Mouse (Mus musculus): ENCODE results near the gene Scamp2. TPM values are rescaled to one million over a fixed set of nuclear protein-coding genes. Genes with fewer than 3 reads are reported as not detected.

Gene Scamp2
- polyA plus RNA-seq, 1 experiment from 2014 or later = 56.5 TPM

GRCm38 (mm10) chr9:57536362-57536761 is 24.4 kb upstream of the Scamp2 start:
- Histone ChIP-seq H3K4me1 (peaks cover 20% of the 10 kb centered on the region), H3K4me3 (peak overlapping the region; percentile 82; the same call in 1 of the 2 replicates), H3K4me2 (peak overlapping the region; percentile 85; the same call in 1 of the 2 replicates), H3K36me3 (ENCODE audit: poor library complexity, severe bottlenecking) (peaks cover 63% of the 10 kb centered on the region), H3K9me3 (replicated peaks) (no peaks in the 10 kb centered on the region), H3K9ac (no peak overlapping the region), H3K27me3 (no peaks in the 10 kb centered on the region), H3K27ac (no peak overlapping the region; the same call in 1 of the 2 replicates)
- WGBS = 88% methylated on average over 5 of the region's 5 CpGs
- ATAC-seq = no peak

- peak within 1 kb of the TSS; percentile 85 for H3K4me2 ChIP-seq
- H3K4me1 ChIP-seq = peaks cover 20% of the 10 kb centered on the region
- H3K9me3 ChIP-seq (replicated peaks) = no peaks in the 10 kb centered on the region
- peak within 1 kb of the TSS; percentile 83 for H3K27ac ChIP-seq
- peak within 1 kb of the TSS; percentile 82 for H3K4me3 ChIP-seq
- WGBS = 1% methylated on average over 45 of the region's 45 CpGs
- peak within 1 kb of the TSS; percentile 92 for H3K9ac ChIP-seq
- no peaks in the 10 kb centered on the region for H3K27me3 ChIP-seq
- ATAC-seq = peak; percentile 91
- H3K36me3 ChIP-seq (ENCODE audit: poor library complexity, severe bottlenecking) = peaks cover 61% of the 10 kb centered on the region
Observed at GRCm38 (mm10) chr9:57537044-57537727, 23.6 kb upstream of the Scamp2 start, which contains the start of gene Fam219b. Fam219b (plus strand) TSS chr9:57537528.

GRCm38 (mm10) chr9:57537728-57538181 is 23.0 kb upstream of the Scamp2 start:
- Histone ChIP-seq H3K36me3 (ENCODE audit: poor library complexity, severe bottlenecking) (peaks cover 61% of the 10 kb centered on the region), H3K27me3 (no peaks in the 10 kb centered on the region), H3K4me2 (peak overlapping the region; percentile 85), H3K4me3 (peak overlapping the region; percentile 82), H3K27ac (peak overlapping the region; percentile 83), H3K4me1 (peaks cover 20% of the 10 kb centered on the region), H3K9me3 (replicated peaks) (no peaks in the 10 kb centered on the region), H3K9ac (peak overlapping the region; percentile 92)
- WGBS = 0% methylated on average over 24 of the region's 24 CpGs
- ATAC-seq = peak; percentile 79

DNA sequence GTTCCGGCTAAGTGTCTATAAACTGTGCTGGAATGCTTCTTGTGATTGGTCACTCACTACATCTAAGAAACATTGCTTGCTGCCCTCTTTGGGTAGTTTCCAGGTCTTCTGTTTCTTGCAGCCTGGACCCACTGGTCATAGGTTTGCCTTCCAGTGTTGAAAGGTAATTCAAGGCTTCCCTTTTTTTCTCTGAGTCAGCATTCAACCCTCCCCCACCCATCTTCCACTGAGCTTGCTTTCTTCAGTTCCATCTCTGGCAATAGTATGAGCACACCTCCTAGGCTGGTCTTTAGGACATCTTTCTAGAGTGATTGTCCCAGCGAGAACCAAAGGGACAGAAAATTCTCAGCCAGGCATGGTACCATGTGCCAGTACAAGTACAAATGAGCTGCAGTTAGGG is 21.2 kb upstream of the Scamp2 start:
- H3K36me3 ChIP-seq (ENCODE audit: poor library complexity, severe bottlenecking) = peaks cover 63% of the 10 kb centered on the region

GRCm38 (mm10) chr9:57541312-57541711 is 19.4 kb upstream of the Scamp2 start:
- 16% methylated on average over 1 of the region's 1 CpGs for WGBS
- no peak for ATAC-seq
- peaks cover 73% of the 10 kb centered on the region for H3K36me3 ChIP-seq (ENCODE audit: poor library complexity, severe bottlenecking)

More for the DNA sequence above, 21.2 kb upstream of the Scamp2 start:
- ATAC-seq = no peak
- no peak overlapping the region for H3K27ac ChIP-seq
- no peak overlapping the region for H3K9ac ChIP-seq
- H3K4me1 ChIP-seq = peaks cover 20% of the 10 kb centered on the region
- no peak overlapping the region for H3K4me3 ChIP-seq
- no peaks in the 10 kb centered on the region for H3K9me3 ChIP-seq (replicated peaks)
- 89% methylated on average over 2 of the region's 2 CpGs for WGBS
- H3K27me3 ChIP-seq = no peaks in the 10 kb centered on the region
- no peak overlapping the region for H3K4me2 ChIP-seq

GRCm38 (mm10) chr9:57543951-57544350 is 16.8 kb upstream of the Scamp2 start:
- H3K9ac ChIP-seq = no peak overlapping the region
- H3K4me2 ChIP-seq = no peak overlapping the region
- H3K36me3 ChIP-seq (ENCODE audit: poor library complexity, severe bottlenecking) = peaks cover 93% of the 10 kb centered on the region
- peaks cover 3% of the 10 kb centered on the region for H3K4me1 ChIP-seq
- 89% methylated on average over 3 of the region's 3 CpGs for WGBS
- no peak overlapping the region for H3K4me3 ChIP-seq
- no peak for ATAC-seq
- no peaks in the 10 kb centered on the region for H3K27me3 ChIP-seq
- H3K27ac ChIP-seq = no peak overlapping the region
- no peaks in the 10 kb centered on the region for H3K9me3 ChIP-seq (replicated peaks)

More at GRCm38 (mm10) chr9:57541312-57541711, 19.4 kb upstream of the Scamp2 start:
- no peak overlapping the region for H3K9ac ChIP-seq
- no peak overlapping the region for H3K27ac ChIP-seq
- no peaks in the 10 kb centered on the region for H3K27me3 ChIP-seq
- H3K9me3 ChIP-seq (replicated peaks) = no peaks in the 10 kb centered on the region
- H3K4me3 ChIP-seq = no peak overlapping the region
- H3K4me2 ChIP-seq = no peak overlapping the region
- peaks cover 20% of the 10 kb centered on the region for H3K4me1 ChIP-seq

DNA sequence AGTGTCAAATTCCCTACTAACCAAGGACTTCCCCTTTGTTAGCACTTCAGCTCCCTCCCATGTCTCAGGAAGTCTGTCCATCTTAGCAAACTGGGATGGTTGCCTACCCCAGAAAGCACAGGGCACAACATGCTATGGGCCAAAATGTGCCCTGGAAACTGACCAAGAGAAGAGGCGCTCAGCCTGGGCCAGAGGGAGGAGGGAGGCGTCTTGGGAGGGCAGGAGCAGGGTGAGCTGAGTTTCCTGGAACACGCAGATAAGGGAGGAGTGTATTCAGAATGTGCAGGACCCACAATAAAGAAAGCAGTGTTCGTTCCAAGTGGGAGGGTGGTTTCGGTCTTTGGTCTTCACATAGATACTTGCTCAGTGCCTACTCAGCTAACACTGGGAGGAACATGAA is 13.5 kb upstream of the Scamp2 start:
- 84% methylated on average over 5 of the region's 5 CpGs for WGBS
- peaks cover 82% of the 10 kb centered on the region for H3K36me3 ChIP-seq (ENCODE audit: poor library complexity, severe bottlenecking)
- H3K4me2 ChIP-seq = no peak overlapping the region

GRCm38 (mm10) chr9:57547869-57548268 is 12.9 kb upstream of the Scamp2 start:
- H3K4me1 ChIP-seq = peaks cover 8% of the 10 kb centered on the region
- 96% methylated on average over 11 of the region's 11 CpGs for WGBS
- no peak overlapping the region for H3K4me2 ChIP-seq
- no peak for ATAC-seq
- no peaks in the 10 kb centered on the region for H3K9me3 ChIP-seq (replicated peaks)
- no peak overlapping the region for H3K9ac ChIP-seq
- no peak overlapping the region for H3K27ac ChIP-seq
- H3K27me3 ChIP-seq = no peaks in the 10 kb centered on the region
- H3K4me3 ChIP-seq = no peak overlapping the region
- H3K36me3 ChIP-seq (ENCODE audit: poor library complexity, severe bottlenecking) = peaks cover 77% of the 10 kb centered on the region

More for the DNA sequence above, 13.5 kb upstream of the Scamp2 start:
- H3K9ac ChIP-seq = no peak overlapping the region
- H3K9me3 ChIP-seq (replicated peaks) = no peaks in the 10 kb centered on the region
- H3K27me3 ChIP-seq = no peaks in the 10 kb centered on the region
- peaks cover 8% of the 10 kb centered on the region for H3K4me1 ChIP-seq
- no peak overlapping the region for H3K27ac ChIP-seq
- H3K4me3 ChIP-seq = no peak overlapping the region
- no peak for ATAC-seq

DNA sequence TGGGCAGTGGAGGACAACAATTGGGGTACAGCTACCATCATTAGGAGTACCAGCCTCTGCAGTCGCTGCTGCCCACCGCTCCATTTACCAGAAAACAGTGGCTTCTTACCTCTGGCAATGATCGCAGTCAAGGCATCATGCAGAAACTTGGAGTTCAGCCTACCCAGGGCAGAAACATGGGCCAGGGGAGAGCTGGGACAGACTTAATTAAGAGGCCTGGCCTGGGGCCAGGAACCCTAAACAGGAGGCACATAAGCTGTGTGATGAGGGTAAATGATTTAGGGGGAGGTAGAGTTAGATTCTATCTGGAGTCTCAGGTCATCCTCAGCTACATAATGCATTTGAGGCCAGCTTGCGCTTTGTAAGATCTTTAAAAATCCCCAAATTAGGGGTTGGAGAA is 11.6 kb upstream of the Scamp2 start:
- Histone ChIP-seq H3K36me3 (ENCODE audit: poor library complexity, severe bottlenecking) (peaks cover 63% of the 10 kb centered on the region), H3K4me1 (peaks cover 8% of the 10 kb centered on the region), H3K9me3 (replicated peaks) (no peaks in the 10 kb centered on the region), H3K4me2 (no peak overlapping the region), H3K27me3 (no peaks in the 10 kb centered on the region), H3K27ac (peak overlapping the region; percentile 8), H3K9ac (peak overlapping the region; percentile 6; the same call in 1 of the 2 replicates), H3K4me3 (no peak overlapping the region)
- ATAC-seq = no peak
- 85% methylated on average over 4 of the region's 4 CpGs for WGBS

DNA sequence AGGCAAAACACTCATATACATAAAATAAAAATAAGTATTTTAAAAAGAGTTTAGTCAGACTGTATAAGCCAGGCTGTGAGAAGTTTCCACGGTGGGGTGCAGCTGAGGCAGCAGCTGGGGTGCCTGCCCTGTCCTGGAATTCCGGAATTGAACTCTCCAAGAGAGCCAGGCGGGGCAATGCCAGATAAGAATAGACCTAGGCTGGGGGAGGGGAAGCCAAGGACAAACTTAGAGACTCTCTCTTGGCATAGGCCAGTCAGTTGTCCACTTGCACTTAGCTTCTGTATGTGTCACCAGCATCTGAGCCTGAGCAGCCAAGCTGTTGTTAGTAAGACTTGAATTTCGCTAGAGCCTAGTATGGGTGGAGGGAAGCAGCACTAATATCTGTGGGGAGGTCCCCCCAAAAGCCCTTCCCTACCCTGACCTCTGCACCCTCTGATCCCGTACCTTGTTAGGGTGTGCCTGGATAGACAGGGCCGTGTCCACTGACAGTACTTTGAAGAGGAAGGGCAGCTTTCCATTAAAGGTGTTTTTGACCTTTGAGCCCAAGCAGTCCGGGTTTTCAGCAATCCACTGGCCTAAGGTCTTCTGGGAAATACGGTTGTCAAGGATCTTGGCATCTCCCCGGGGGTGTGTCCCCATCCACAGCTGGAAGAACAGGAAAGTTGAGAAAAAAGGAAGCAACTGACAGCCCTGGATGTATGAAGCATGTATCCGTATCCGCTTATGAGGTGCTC is 10.4 kb upstream of the Scamp2 start:
- H3K9ac ChIP-seq = no peak overlapping the region; the same call in 1 of the 2 replicates
- H3K4me2 ChIP-seq = no peak overlapping the region
- no peak for ATAC-seq
- peaks cover 52% of the 10 kb centered on the region for H3K36me3 ChIP-seq (ENCODE audit: poor library complexity, severe bottlenecking)
- no peak overlapping the region for H3K4me3 ChIP-seq
- 92% methylated on average over 11 of the region's 11 CpGs for WGBS
- H3K27ac ChIP-seq = no peak overlapping the region
- H3K27me3 ChIP-seq = no peaks in the 10 kb centered on the region
- H3K4me1 ChIP-seq = peaks cover 13% of the 10 kb centered on the region
- no peaks in the 10 kb centered on the region for H3K9me3 ChIP-seq (replicated peaks)

GRCm38 (mm10) chr9:57552139-57552887 is 8.4 kb upstream of the Scamp2 start, which contains the start of gene Mpi:
Mpi (minus strand) TSS chr9:57552763.
- H3K27ac ChIP-seq = no peak within 1 kb of the TSS
- 1% methylated on average over 28 of the region's 28 CpGs for WGBS

More at GRCm38 (mm10) chr9:57552139-57552887, 8.4 kb upstream of the Scamp2 start, which contains the start of gene Mpi:
- H3K4me1 ChIP-seq = peaks cover 13% of the 10 kb centered on the region
- peaks cover 35% of the 10 kb centered on the region for H3K36me3 ChIP-seq (ENCODE audit: poor library complexity, severe bottlenecking)
- H3K4me2 ChIP-seq = peak within 1 kb of the TSS; percentile 80
- H3K9ac ChIP-seq = peak within 1 kb of the TSS; percentile 79
- H3K4me3 ChIP-seq = peak within 1 kb of the TSS; percentile 57
- no peaks in the 10 kb centered on the region for H3K27me3 ChIP-seq
- ATAC-seq = peak; percentile 61
- H3K9me3 ChIP-seq (replicated peaks) = no peaks in the 10 kb centered on the region

Measured in forebrain, embryonic 13.5 days (tissue).